Mouse (Mus musculus): ENCODE data around the gene Vmn2r105. TPM values are rescaled to one million over a fixed set of nuclear protein-coding genes. Genes with fewer than 3 reads are reported as not detected.

Vmn2r105 gene
- not detected for total RNA-seq (2021)

DNA sequence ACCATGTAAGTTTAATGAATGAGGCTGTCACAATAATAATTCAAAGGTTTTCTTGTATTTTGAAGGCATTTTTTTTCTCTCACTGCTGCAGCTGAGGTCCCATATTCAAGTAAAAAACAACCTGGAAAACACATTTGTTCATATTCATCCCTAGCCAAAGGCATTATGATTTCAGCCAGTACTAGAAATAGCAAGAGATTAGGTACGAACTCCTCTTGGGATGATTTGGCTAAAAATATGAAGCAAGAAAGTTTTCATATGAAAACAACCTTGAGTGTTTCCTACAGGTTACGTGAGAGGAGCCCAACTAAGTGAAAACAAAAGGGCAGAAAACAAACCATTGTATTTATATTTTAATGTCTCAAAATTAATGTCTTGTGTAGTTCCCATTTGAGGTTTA is at the start of gene Vmn2r105:
Gene Vmn2r105 (minus strand): TSS at position 101 of the 400 bp plus-strand sequence.
- no peak for DNase-seq

DNA sequence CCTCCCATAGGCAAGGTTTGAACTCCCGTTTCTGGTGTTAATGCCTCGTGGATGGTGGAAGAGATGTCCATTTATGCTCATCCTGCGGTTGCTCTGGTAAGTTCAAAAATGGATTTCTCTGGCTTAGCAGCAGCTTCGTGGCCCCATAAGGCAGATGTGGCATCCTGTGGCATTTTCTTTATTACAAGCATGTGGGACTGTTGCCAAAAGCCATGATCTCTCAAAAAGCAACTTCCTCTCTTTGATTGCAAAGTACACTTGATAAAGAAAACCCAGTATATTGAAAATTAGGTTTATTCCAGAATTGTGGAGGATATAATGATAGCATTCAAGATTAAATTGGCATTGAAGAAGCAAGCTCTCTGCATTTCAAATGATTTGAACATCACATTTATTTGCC is 20.7 kb upstream of the Vmn2r105 start:
- no peak for DNase-seq

DNA sequence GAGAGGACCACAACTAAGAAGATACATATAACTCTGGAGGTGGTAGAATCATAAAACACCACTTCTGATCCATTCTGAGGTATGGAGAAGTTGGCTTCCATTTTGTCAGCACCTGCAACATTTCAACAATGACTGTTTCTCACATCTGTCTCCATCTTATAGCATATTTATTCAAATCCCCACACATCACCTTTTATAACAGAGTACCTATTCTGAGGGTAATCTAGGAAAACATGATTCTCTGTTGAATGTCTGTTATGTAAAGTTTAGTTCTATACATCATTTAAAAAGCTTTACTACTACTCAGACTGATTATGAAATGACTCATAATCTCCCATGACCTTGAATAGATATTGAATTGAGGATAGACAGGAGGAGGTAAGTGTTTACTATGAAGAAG is 51.9 kb downstream of the Vmn2r105 start, which contains the start of gene Fpr-rs6:
Gene Fpr-rs6 (minus strand): TSS at position 101 of the 400 bp plus-strand sequence.
- DNase-seq: no peak

Other genes starting within 250 kb of the Vmn2r105 start
- gene Vmn2r104, start 186.7 kb downstream of the Vmn2r105 start, total RNA-seq (2021): not detected
- not detected for gene Fpr-rs7, start 120.8 kb downstream of the Vmn2r105 start, total RNA-seq (2021)
- gene Fpr-rs6, start 52.0 kb downstream of the Vmn2r105 start, total RNA-seq (2021): not detected
- gene Vmn2r106, start 50.5 kb upstream of the Vmn2r105 start, total RNA-seq (2021): not detected
- not detected for gene Vmn2r107, start 110.2 kb upstream of the Vmn2r105 start, total RNA-seq (2021)
- gene Vmn1r224, start 179.1 kb upstream of the Vmn2r105 start, total RNA-seq (2021): not detected
- gene Vmn2r108, start 246.3 kb upstream of the Vmn2r105 start, total RNA-seq (2021): under 1 TPM in 1 of 2 experiments, not detected in 1; 0.05 TPM

Measured in layer of hippocampus, postnatal 36 days (tissue).